Mouse (Mus musculus) embryo, embryonic 11.5 days (tissue): Measurements from ENCODE around the gene Myo15b.
A peak's percentile ranks its signal among the peaks of the same experiment; 100 is the strongest.

Experiments
- DNase-seq: peaks from one replicate; pipeline ENCODE4 v3.0.0-alpha.2; 2012; ENCODE audit warnings: low read depth, low spot score

The Myo15b gene

DNA sequence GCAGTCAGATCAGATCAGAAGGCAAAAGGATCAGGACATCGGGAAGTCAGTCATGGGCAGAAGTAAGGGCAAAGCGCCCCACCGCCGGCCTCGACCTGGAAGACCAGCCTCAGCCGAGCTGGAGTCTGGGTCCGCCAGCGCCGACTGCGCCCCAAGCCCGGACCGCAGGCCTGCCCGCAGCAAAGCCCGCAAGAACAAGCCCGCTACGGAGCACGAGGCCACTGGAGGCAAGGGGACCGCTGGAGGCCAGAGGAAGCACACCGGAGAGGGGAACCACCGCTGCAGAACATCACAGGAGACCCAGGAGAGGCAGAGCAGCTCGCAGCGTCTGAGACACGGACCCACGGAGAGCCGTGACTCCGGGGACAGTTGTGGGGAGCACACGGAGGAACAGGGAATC is at the start of gene Myo15b:
Myo15b (plus strand) TSS at position 53 of the 400 bp plus-strand sequence.
- no peak for DNase-seq

DNA sequence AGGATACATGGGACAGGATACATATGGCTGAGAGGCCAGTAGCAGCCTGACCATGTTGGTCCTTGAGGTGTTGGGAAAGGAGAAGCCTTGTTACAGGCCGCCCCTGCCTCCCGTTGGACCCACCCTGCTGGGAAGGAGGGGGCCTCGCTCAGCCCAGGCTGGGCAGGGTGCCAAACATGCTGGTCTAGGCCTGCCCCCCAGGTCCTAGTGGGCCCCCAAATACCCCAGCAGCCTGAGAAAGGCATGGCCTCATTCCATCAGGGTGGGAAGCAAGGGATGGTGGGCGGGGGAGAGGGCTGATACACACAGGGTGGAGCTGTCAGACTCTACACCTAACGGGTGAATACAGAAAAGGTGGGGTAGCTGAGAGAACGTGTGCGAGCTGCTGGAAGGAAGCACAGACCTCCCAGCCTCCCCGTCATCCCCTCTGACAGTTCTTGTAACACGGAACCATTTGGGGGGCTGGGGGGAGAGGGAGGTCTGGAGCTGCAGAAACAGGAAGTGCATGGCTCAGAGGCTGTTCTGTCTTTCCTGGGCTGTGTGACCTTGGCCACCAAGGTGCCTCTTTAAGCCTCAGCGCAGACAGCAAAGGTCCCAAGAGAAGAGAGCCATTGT is 49.4 kb upstream of the Myo15b start:
- no peak for DNase-seq

DNA sequence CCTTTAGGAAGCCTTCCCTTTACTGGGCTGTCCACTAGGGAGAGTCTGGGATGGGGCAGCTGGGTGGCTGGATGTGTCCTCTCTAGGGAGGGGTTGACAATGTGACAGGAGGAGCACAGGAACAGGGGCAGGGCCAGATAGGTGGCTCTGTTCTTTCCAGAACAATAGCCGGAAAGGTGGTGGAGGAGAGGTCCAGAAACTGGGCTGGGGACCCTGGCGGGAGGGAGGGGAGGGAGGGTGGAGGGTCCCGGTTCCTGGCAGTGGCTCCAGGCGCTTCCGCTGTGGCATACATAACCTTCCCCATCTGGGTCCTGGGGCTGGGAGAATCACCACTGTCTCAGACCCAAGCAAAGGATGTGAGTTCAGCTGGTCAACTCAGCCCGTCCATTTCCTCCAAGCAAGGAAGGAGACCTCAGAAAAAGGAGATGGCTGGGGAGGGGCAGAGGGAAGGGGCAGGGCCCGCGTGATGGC is 48.9 kb upstream of the Myo15b start:
- DNase-seq: no peak

DNA sequence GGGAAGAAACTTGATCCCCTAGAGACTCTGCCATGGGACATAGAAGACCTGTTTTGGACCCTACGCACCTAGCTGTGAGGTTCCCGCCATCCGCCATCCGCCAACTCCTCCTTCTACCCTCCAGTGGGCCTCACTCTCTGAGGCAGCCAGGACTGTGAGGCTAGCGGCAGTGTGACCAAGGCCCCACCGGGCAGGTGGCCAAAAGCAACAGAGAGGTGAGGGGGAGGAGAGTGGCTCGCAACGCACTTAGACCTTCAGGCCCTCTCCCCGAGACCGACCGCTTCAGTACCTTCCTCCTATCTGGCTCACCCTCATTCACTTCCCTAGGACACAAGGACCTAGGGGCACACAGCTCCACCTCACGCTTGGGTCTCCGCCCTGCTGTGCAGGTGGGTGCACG is 47.8 kb upstream of the Myo15b start:
- DNase-seq: no peak

DNA sequence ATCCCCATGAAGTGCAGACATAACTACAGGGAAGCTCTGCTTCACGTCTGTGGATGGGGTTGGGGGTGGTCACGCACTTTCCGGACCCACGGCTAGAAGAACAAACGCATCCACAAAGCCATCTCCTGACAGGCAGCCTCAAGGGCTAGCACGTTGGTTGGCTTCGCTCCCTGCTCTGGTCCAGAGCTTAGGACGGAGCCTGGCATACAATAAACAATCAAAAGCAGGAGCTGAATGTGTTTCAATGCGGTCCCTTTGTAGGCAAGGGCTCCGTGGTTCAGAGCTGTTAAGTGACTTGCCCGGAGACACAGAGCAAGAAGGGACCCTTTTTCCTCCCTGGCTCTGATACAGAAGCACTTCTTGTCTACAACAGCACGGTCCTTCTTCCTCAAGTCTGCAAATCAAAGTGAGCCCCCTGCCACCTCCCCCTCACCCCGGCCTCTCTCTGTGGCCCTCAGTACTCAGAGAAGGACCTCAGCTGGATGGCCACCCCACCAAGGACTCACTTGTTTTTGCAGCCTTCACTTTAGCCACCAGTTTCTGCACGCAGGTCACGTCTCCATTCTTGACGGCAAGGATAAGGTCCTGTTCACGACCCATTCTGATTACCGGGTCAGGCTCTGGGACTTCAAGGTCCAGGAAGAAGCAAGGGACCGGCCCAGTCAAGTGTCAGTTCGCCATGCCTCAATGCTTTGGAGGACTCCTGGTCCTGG is 46.7 kb upstream of the Myo15b start:
- no peak for DNase-seq

DNA sequence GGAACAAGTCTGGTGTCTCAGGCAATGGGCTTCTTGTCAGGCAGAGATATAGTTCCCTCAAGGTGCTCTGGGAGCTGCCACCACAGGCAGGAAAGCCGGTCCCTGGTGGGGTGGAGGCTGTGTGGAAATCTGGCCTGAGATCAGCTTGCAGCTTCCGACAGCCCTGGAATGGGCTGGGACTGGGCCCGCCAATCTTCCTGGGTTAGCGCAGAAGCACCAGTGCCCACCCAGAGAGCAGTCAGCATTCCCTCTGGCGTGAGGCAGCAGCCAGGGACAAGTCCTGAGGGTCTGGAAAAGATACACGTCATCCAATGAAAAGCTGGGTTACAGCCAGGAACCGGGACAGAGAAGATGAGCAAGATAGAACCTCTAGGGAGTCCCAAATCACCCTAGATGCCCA is 46.1 kb upstream of the Myo15b start:
- DNase-seq: no peak

DNA sequence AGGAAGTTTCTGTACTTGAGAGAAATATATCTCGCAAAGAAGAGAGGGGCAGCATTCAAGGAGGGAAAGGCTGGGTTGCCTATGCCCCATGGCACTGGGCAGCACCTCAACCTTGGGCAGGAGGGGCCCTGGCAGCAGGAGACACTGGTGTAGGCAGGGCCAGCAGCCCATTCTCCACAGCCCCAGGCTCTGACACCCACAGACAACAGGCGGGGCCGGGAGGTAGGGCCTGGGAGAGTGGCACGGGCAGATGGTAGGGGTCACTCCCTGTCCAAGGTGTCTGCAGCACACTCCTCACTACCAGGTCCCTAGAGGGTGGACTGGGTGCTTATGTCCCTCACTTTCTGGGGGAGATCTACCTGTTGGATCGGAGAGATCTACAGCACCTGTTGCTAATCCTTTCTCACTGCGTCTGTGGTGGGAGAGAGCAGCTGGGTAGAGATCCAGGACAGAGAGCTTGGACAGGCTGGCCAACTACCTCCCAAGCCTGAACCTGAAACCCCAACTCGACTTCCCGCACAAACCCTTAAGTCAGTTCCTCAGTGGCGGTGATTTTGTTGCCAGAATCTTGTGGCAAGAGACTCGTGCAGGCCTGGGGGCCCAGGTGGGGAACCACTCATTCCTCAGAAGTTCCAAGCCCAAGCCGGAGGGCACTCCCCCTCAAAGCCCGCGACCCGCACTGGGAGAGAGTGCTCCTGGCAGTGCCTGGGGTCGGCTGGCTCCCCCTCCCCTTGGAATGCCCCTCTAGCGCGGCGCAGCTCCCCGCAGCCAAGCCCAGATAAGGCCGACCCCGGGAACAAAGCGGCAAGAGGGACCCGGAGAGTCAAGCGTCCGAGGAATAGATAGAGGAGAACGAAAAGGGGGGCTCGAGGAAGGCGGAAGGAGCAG is 45.4 kb upstream of the Myo15b start:
- DNase-seq: no peak

DNA sequence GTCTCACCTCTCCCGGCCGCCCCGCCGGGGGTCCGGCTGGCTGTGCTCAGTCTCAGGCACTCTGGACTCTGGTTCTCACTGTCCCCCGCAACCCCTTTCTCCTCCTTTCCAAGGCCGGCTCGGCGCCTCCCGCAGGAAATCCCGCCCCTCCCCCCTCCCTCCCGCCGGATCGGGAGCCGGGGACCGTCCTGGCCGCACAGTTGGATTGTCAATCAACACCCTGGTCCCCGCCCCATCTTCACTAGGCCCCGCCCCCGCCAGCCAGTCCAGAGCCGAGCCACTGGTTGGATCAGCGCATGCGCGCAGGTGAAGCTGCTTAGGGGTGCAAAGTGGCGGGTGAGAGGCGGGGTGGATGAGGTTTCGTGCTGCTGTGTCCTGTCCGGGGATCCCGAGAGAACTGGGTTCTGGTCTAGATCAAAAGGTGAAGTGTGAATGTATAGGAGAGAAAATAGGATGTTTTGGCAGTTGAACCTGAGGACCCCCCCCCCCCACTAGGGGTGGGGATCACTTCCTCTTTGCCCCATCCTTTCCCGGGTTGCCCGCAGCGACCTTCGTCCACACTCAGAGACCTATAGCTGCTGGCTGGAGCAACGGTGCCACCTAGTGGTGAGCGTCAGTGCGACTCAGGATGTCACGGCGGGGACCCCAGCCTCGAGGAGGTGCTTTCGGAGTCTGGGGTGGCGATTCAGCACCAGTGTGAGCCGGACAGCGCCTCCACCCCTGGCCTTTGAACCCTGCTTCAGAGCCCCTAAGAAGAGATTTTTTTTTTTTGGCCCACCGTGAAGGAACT is 44.5 kb upstream of the Myo15b start, which contains the start of gene Caskin2:
Caskin2 (minus strand) TSS at position 133 of the 790 bp plus-strand sequence.
- DNase-seq: peak; percentile 96

DNA sequence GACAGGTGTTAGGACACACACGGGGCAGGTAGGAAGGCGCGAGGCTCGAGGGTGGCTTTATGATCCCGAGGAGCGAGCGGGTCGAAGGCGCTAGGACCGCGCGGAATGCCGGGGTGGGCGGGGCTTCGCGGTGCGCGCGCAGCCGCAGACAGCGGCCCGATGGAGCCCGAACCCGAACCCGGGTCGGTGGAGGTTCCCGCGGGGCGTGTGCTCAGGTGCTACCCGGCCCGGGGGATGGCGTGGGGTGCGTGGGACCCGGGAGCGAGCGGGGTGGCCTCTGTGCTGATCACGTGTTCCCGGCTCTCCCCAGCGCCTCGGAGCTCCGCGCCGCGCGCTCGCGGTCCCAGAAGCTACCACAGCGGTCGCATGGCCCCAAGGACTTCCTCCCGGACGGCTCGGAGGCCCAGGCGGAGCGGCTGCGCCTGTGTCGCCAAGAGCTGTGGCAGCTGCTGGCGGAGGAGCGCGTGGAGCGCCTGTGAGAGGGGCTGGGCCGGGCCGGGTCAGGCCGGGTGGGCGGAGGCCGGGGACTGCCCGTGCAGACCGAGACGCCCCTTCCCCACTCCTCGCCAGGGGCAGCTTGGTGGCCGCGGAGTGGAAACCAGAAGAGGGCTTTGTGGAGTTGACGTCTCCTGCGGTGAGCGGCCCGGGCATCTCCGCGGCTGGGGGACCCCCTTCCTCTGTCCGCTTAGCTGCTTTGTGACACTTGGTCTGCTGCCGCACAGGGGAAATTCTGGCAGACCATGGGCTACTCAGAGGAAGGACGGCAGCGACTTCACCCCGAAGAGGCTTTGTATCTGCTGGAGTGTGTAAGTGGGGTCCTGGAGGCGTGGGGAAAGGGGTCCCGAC is 43.4 kb upstream of the Myo15b start, which contains the start of gene Tsen54:
Tsen54 (plus strand) TSS at position 120 of the 846 bp plus-strand sequence.
- DNase-seq: peak; percentile 76

DNA sequence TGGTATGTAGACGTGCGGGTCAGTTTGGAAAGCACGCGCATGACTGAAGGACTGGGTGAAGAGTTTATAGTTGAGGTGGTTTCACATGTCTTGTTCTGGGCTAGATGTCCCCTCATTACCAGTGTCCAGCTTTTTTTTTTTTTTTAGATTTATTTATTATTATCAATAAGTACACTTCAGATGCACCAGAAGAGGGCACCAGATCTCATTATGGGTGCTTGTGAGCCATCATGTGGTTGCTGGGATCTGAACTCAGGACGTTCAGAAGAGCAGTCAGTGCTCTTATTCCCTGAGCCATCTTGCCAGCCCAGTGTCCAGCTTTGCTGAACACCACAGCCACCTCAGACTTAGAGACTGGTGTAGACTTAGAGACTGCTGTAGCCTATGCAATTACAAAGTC is 40.9 kb upstream of the Myo15b start:
- no peak for DNase-seq

DNA sequence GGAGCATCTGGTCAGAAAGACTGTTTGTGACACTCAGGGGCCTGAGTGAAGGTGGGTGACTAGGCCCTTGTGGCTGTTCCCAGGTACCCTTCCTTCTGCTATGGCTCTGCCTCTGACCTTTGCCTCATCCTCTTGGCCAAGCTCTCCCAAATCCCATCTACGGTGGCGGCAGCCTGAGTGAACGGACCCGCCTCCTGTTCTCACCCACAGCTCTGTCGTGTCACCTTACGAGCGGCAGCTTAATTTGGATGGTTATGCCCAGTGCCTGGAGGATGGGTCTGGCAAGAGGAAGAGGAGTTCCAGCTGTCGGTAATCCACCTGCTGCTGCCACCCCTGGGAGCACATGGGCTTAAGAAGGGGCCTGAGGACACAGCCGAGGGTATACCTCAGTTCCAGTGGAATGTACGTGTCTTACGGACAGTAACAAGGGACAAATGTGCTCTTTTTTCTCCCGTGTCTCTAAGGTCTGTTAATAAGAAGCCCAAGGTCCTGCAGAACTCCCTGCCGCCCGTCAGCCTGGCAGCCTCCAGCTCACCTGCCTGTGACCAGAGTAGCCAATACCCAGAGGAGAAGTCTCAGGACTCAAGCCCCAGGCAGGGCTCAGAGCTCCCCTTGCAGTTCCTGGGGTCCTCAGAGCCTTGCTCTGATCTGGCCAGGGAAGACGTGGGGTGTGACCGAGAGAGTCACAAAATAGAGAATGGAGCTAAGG is 38.1 kb upstream of the Myo15b start:
- no peak for DNase-seq

DNA sequence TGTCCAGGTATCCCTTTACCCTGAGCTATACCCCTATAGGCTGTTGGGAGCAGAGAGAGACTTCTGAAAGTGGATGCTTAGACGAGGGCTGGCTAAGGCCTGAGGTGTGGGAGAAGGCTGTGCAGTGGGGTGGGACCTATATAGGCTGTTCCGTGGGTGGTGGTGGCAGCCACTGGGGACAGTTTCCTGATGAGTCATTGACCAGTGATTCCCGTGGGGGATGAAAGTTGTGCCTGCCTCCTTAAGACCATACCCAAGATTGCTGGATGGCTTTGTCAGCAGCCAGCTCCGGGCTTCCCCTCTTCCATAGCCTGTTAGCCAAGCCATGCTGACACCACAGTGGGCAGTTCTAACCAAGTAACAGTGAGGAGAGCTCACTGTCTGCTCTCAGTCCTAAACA is 37.2 kb upstream of the Myo15b start:
- no peak for DNase-seq

DNA sequence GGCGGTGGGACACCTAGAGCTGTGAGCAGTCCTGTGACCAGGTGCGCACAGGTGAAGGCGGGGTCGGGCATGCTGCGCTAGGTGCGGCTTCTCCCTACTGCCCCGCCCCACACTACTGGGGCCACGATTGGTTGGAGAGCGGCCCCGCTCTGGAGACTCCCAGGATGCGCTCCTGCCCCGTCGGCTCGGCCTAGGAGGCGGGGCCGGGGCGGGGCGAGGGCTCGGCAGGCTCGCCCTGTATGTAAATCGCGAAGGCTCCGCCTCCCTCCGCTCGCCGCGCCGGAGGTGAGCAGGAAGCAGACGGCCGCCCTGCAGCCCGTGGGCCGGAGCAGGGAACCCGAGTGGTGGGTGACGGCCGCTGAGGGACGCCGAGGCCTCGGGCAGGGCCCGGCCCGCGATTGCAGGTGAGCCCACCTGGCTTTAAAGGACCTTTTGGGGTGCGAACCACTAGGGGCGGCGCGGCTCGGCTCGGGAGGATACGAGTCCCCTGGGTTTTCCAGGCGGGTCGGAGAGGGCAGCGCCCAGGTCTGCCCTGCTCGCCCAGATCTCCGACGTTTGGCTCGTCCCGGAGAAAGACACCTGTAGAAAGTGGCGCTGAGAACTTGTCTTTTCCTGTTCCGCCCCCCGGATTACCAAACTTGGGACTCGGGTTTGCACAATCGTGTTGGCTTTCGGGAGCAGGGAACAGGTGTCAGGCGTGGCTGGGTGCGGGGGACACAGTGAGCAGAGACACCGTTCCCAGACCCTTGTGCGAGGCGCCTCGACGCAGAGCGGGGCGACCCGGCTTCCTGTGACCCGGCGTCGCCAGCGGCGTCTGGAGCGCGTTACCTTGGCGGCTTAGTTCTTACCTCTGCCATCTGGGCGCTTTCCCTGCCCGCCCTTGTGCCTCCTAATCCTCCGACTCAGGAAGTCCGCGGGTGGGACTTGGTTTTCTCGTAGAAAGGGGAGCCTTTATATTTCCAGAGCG is 34.1 kb upstream of the Myo15b start, which contains the start of gene Llgl2:
Llgl2 (plus strand) TSS at position 276 of the 967 bp plus-strand sequence.
- DNase-seq: peak; percentile 75

DNA sequence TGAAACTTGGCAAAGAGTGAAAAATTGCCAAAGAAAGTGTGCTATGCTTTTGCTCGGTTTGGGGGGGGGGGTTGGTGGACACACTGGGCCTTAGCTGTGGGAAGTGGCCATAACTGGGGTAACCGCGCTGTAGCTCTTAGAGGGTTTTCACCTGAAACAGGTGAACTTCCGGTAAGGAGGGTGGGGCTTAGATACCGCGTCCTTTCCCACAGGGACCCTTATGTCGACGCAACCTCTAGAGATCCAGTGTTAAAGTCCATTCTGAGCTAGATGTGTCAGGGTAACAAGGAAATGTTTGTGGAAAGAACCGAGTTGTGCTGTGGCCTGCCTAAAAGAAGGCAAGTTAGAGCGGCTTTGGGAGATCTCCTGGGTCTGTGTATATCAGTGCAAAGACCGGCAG is 33.4 kb upstream of the Myo15b start:
- no peak for DNase-seq

DNA sequence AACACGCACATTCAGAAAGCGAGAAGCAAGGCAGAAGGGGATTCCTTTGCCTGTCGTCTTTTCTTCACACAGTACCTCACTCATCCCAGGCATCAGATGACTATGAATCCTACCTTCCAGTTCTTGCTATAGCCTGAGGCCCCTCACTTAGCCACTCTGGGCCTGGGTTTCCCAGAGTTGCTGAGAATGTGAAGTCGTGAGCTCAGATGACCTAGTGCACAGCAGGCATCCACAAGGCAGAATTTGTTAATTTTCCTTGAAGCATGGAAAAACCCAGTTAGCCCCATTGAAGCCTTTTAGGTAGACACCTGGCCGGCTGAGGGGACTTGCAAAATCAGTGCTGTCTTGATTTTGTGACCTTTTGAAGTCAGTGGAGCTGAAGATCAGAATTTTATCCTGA is 31.7 kb upstream of the Myo15b start:
- no peak for DNase-seq

DNA sequence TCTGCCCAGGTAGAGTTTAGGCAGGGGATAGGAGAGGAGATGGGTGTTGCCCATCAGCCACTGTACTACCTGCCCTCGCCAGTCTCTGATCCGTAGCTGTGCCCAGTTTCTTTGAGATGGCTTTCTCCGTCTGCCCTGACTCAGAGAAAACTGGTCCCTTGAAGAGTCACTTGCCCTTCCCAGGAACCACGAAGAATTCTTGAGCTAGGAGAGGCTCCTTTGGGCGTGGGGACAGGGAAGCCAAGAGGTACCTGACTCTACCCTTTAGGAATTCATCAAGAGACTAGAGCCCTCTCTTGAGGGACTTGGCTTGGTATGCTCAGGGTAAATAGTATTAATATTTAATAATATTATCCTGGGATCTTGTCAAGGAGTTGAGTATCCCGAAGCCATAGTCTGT is 30.6 kb upstream of the Myo15b start:
- no peak for DNase-seq

DNA sequence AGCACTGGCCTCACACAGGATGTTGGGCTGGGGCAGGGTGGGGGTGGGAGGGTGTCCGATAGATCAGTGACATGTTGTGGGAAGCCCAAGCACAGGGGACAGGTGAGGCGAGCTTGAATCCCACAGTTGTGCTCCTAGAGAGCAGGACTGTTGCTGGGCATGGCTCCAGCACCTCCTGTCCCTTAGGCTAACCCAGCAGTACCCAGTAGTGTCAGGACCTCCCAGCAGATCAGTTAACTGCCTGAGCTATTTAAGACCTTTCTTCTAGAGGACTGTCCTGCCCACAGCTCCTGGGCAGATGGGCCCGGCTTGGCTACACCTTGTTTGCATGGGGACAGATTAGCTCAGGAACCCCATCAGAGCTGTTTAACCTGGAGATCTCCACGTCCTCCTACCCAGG is 29.2 kb upstream of the Myo15b start:
- DNase-seq: no peak

DNA sequence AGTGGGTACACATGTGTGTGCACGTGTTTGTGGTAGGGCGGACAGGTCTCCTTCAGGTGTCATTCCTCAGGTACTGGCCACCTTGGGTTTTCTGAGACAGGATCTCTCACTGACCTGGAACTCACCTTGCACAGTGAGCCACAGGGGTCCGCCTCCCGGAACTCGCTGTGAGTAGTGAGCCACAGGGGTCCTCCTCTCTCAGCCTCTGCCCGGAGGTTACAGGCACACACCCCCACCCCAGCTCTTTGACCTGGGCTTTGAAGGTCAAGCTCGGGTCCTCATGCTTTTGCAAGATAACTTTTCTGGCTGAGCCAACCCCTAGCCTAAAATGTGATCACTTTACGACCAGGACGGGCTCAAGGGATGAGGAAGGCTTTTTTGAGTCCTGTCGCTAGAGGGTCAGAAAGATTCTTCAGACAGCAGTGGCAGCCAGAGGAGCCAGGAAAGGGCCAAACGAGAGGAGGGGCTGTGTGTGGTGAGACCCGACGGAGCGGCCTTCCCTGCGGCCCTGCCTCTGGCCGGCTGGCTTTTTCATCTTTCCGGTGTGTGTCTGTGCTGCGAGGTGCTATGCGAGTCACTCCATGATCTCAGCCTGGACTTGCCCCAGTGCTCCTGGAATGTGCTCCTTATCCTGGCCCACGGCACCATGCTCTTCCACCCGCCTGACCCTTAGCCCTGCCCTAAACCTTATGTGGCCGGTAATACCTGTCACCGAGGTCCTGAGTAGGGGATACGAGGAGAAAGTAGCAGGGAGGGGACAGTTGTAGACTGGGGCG is 27.5 kb upstream of the Myo15b start:
- DNase-seq: no peak
